Mouse (Mus musculus) lung, postnatal 0 days (tissue): ENCODE data around the gene Ankrd44.

ENCODE experiments used
- CTCF ChIP-seq: IDR thresholded peaks from 2 replicates; pipeline ENCODE4 v1.5.1; 2016; ENCODE audit warnings: antibody characterized with exemption, mild to moderate bottlenecking
- EP300 ChIP-seq: IDR thresholded peaks from 2 replicates; pipeline ENCODE4 v1.6.1; 2016; ENCODE audit warnings: antibody characterized with exemption, mild to moderate bottlenecking, control low read depth

- TF ChIP-seq CTCF (no peak), EP300 (no peak)
Measured at GRCm38 (mm10) chr1:54815206-54815855, 110.9 kb downstream of the Ankrd44 start.
